Mouse (Mus musculus): ENCODE results near the gene Ivns1abp. TPM values are rescaled to one million over a fixed set of nuclear protein-coding genes. Genes with fewer than 3 reads are reported as not detected.
"Not testable (repeated sequence)": the region's sequence is repeated elsewhere in the genome, so short reads cannot be mapped to it uniquely, and the experiment has no call there.

The Ivns1abp gene
- polyA plus RNA-seq, 1 experiment from 2014 or later: 248 TPM

DNA sequence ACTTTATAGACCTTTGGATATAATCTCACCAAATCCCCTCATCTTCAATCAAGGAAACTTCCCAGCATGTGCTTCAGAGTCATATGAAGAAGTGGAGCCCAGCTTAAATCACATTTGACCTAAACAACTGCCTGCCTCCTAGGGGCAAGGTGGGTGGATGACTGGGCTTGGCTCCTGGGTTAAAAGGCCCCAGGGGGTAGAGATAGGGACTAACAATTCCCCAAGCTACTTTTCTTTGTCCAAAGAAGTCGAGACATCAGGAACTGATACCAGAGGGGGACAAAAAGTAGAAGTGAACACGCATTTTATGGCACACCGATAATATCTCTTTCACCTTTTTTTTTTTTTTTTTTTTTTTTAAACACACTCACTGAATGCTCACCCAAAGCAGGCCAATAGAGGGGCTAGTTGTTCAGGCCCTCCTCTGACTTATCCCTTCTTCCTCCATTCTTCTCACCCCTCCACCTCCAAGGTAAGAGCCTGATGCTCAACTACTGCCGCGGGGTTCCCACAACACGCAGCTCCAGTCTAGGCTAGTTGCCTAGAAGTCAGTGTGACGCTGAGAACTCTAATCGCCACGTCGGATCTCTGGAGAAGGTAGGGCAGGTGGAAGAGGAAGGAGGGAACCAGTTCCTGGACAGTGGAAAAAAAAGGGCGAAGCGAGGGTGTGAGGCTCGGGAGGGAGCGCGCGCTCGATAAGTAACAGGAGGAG lies 550 bp upstream of the Ivns1abp start:
- peak overlapping the region; percentile 85 for H3K4me3 ChIP-seq
- no peaks in the 10 kb centered on the region for H3K9me3 ChIP-seq
- H3K36me3 ChIP-seq: no peaks in the 10 kb centered on the region
- H3K27me3 ChIP-seq: no peaks in the 10 kb centered on the region
- peak overlapping the region; percentile 96 for H3K9ac ChIP-seq
- H3K4me1 ChIP-seq (replicated peaks): peaks cover 42% of the 10 kb centered on the region
- peak overlapping the region; percentile 97 for H3K27ac ChIP-seq (replicated peaks)
- WGBS: under 1% methylated on average over 17 of the region's 17 CpGs
- H3K4me2 ChIP-seq: peak overlapping the region; percentile 73
- peak; percentile 55; the same call in 1 of the 2 replicates for ATAC-seq (ENCODE audit: low read depth)

DNA sequence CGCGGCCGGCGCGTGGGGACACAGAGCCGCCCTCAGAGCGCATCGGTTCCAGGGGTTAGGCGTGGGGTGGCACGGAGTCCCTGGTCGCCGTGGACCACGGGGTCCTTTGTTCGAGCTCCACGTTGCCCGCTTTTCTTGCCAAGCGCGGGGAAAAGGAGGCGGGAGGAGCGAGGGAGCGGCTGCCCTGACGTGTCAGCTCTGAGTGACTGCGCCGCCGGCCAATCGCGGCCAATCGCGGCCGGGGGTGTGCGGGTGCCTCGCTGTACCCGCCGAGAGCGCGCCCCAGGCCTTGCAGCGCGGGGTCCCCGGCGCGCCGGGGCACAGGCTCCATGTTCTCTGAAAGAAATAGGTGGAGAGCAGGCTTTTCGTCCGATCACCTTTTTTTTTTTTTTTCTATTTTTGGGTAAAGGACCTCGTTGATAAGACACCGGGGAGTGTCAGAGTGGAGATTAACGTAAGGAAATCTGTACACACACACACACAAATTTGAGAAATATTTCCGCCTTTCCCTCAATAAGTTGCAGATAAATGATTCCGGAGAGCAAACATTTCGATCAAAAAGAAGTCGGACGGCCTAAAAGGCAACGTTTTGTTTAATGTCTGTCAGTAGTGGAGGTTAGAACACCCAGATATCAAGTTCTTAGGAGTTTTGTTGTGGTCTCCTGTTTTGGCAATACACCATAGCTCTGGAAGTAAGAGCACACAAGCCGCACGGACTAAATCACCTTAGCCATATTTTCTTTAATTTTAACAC lies 1.0 kb downstream of the Ivns1abp start:
- H3K4me1 ChIP-seq (replicated peaks): peaks cover 44% of the 10 kb centered on the region
- ATAC-seq (ENCODE audit: low read depth): peak; percentile 88
- under 1% methylated on average over 55 of the region's 55 CpGs for WGBS
- H3K9me3 ChIP-seq: no peaks in the 10 kb centered on the region
- peak overlapping the region; percentile 97 for H3K27ac ChIP-seq (replicated peaks)
- H3K4me3 ChIP-seq: peak overlapping the region; percentile 85
- H3K9ac ChIP-seq: peak overlapping the region; percentile 96
- H3K27me3 ChIP-seq: no peaks in the 10 kb centered on the region
- H3K36me3 ChIP-seq: peaks cover 9% of the 10 kb centered on the region; the same call in 1 of the 2 replicates
- peak overlapping the region; percentile 73 for H3K4me2 ChIP-seq

DNA sequence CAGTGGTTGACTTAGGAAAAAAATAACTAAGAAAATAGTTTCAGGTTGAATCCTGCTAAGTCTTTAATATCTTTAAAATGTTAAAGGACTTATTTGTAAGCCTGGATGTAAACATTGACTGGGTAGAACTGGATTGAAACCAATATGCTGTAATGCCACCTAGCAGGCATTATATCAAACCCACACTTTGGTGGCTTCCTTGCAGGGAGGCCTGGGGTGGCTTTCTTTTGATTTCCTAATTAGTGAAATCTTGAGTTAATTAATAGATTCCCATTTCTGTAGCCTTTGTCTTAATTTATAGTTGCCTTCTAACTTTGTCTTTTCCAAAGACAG lies 1.6 kb downstream of the Ivns1abp start:
- Histone ChIP-seq H3K27ac (replicated peaks) (no peak overlapping the region), H3K9me3 (no peaks in the 10 kb centered on the region), H3K4me2 (peak overlapping the region; percentile 73), H3K4me3 (peak overlapping the region; percentile 85), H3K27me3 (no peaks in the 10 kb centered on the region), H3K4me1 (replicated peaks) (peaks cover 46% of the 10 kb centered on the region), H3K36me3 (peaks cover 14% of the 10 kb centered on the region; the same call in 1 of the 2 replicates), H3K9ac (peak overlapping the region; percentile 96)
- no peak for ATAC-seq (ENCODE audit: low read depth)

DNA sequence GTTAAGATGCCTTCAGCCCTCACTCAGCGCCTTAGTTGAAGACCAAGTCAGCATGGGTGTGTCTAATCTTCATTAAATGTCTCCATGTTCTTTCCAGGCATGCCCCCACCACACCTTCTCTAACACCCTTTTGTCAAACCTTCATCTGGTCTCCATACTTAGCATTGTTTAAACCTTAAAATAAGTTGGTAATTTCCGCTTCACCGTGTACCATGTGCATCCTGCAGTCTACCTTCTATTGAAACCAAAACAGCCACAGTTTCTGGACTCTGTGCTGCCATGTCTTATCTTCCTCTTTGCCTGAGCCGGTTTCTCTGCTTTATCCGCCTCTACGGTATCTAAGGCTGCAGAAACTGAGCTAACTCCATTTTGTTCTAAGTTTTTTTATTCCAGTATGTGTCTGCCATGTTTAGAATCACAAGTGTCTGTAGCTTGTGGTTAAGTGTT lies 2.4 kb downstream of the Ivns1abp start:
- H3K27ac ChIP-seq (replicated peaks): no peak overlapping the region
- whole genome bisulfite sequencing: 69% methylated on average over 6 of the region's 6 CpGs
- H3K9ac ChIP-seq: peak overlapping the region; percentile 49
- no peaks in the 10 kb centered on the region for H3K9me3 ChIP-seq
- H3K4me2 ChIP-seq: peak overlapping the region; percentile 73
- ATAC-seq (ENCODE audit: low read depth): no peak
- peaks cover 46% of the 10 kb centered on the region for H3K4me1 ChIP-seq (replicated peaks)
- peak overlapping the region; percentile 85 for H3K4me3 ChIP-seq
- peaks cover 22% of the 10 kb centered on the region for H3K36me3 ChIP-seq
- no peaks in the 10 kb centered on the region for H3K27me3 ChIP-seq

DNA sequence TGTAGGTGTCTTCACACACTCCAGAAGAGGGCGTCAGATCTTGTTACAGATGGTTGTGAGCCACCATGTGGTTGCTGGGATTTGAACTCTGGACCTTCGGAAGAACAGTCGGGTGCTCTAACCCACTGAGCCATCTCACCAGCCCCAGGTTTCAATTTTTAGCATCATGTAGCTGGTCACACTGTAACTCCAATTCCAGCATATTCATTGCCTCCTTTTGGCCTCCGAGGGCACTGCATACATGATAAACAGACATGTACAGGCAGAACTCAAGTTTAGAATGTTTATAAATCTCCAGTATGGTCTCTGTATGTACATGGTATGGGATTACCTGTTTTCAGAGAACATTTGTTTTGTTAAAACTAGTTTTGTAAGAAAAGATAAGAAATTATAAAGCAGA lies 4.0 kb downstream of the Ivns1abp start:
- ATAC-seq (ENCODE audit: low read depth); H3K4me2 ChIP-seq: not testable (repeated sequence)

DNA sequence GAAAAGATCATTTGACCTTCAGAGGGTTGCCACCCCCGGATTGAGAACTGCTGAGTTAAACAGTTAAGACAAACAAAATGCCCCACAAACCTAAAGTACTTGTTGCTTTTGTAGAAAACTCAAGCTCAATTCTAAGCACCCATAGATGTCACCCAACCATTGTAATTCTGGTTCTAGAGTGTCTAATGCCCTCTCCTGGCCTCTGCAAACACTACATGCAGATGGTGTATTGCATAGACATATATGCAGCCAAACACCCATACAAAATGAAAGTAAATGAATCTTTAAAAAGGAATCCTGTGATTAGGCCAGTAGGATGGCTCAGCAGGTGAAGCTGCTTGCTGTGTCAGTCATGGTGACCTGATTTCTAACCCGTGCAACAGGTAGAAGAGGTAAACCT lies 8.6 kb downstream of the Ivns1abp start:
- Histone ChIP-seq H3K9me3 (no peaks in the 10 kb centered on the region), H3K9ac (no peak overlapping the region), H3K36me3 (peaks cover 81% of the 10 kb centered on the region), H3K4me3 (no peak overlapping the region), H3K4me1 (replicated peaks) (peaks cover 14% of the 10 kb centered on the region), H3K27ac (replicated peaks) (no peak overlapping the region), H3K4me2 (no peak overlapping the region), H3K27me3 (no peaks in the 10 kb centered on the region)
- 89% methylated on average over 2 of the region's 2 CpGs for WGBS
- no peak for ATAC-seq (ENCODE audit: low read depth)

More for the DNA sequence above, 4.0 kb downstream of the Ivns1abp start:
- not testable (repeated sequence) for H3K9me3 ChIP-seq; H3K9ac ChIP-seq; H3K27me3 ChIP-seq; H3K4me3 ChIP-seq; H3K27ac ChIP-seq (replicated peaks)
- Histone ChIP-seq H3K36me3 (peaks cover 38% of the 10 kb centered on the region), H3K4me1 (replicated peaks) (peaks cover 35% of the 10 kb centered on the region)
- 81% methylated on average over 4 of the region's 4 CpGs for WGBS

DNA sequence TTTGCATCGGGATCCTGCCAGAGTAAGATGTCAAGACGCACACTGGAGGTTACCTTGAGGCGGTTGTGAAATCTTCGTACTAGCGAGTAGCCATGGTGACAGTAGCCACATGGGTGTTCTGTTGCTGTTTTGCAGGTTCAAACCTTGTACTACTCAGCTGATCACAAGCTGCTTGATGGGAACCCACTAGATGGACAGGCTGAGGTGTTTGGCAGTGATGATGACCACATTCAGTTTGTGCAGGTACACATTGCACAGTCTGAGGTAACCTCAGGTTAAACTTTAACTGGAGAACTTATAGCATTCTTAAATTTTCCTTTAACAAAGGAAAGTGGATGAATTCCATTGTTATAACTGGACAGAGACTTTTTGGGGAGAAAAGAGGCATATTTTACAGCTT lies 11.7 kb downstream of the Ivns1abp start:
- 93% methylated on average over 5 of the region's 5 CpGs for WGBS
- H3K9ac ChIP-seq: no peak overlapping the region
- H3K9me3 ChIP-seq: no peaks in the 10 kb centered on the region
- H3K36me3 ChIP-seq: peaks cover 96% of the 10 kb centered on the region
- no peaks in the 10 kb centered on the region for H3K27me3 ChIP-seq
- H3K4me1 ChIP-seq (replicated peaks): no peaks in the 10 kb centered on the region
- H3K27ac ChIP-seq (replicated peaks): no peak overlapping the region
- H3K4me3 ChIP-seq: no peak overlapping the region
- no peak overlapping the region for H3K4me2 ChIP-seq
- ATAC-seq (ENCODE audit: low read depth): no peak

DNA sequence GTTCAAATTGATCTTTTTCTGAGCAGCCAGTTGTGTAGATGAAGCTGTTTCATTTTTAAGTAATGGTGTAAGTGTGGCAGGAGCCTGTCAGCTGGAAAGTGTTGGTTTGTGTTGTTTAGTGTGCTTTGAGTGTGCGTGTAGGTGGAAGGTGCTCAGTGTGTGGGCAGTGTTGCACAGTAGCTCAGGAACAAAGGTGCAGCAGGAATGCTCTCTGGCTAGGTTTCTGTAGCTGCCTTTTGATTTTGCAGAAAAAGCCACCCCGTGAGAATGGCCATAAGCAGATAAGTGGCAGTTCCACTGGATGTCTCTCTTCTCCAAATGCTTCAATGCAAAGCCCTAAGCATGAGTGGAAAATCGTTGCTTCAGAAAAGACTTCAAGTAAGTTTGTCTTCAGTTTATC lies 15.1 kb downstream of the Ivns1abp start:
- Histone ChIP-seq H3K4me3 (no peak overlapping the region), H3K36me3 (peaks cover 94% of the 10 kb centered on the region), H3K4me1 (replicated peaks) (no peaks in the 10 kb centered on the region), H3K27me3 (no peaks in the 10 kb centered on the region), H3K27ac (replicated peaks) (no peak overlapping the region), H3K9me3 (no peaks in the 10 kb centered on the region), H3K4me2 (no peak overlapping the region), H3K9ac (no peak overlapping the region)
- 95% methylated on average over 3 of the region's 3 CpGs for WGBS
- no peak for ATAC-seq (ENCODE audit: low read depth)

DNA sequence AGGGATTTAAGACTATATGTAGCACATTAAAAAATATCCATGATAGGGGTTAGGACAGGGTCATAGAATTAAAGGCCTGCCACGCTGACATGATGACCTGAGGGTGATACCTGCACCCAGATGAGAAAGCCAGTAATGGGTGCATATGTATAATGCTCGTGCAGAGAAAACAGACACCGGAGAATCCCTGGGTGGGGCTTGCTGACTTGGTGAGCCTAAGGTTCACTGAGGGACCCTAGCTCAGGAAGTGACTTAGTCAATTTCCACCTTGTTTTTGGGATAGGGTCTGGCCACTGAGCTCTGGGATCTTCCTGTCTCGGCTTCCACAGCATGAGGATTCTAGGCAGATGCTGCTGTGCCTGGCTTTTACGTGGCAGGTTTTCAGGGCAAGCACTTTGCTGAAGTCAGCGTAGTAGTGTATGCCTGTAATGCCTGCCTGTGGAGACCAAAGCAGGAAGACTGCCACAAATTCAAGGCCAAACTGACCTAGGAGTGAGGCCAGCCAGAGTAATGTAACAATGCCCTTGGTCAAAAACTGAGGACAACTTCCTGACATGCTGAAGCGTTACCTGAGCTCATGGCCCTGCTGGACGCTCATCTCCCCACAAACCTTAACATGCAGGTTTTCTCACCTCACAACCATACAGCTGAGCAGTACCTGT lies 22.8 kb downstream of the Ivns1abp start:
- Histone ChIP-seq H3K27ac (replicated peaks) (no peak overlapping the region), H3K27me3 (no peaks in the 10 kb centered on the region), H3K4me2 (no peak overlapping the region), H3K36me3 (peaks cover 69% of the 10 kb centered on the region), H3K4me1 (replicated peaks) (no peaks in the 10 kb centered on the region), H3K9ac (no peak overlapping the region), H3K4me3 (no peak overlapping the region), H3K9me3 (no peaks in the 10 kb centered on the region)
- ATAC-seq (ENCODE audit: low read depth): no peak
- 89% methylated on average over 8 of the region's 8 CpGs for WGBS

DNA sequence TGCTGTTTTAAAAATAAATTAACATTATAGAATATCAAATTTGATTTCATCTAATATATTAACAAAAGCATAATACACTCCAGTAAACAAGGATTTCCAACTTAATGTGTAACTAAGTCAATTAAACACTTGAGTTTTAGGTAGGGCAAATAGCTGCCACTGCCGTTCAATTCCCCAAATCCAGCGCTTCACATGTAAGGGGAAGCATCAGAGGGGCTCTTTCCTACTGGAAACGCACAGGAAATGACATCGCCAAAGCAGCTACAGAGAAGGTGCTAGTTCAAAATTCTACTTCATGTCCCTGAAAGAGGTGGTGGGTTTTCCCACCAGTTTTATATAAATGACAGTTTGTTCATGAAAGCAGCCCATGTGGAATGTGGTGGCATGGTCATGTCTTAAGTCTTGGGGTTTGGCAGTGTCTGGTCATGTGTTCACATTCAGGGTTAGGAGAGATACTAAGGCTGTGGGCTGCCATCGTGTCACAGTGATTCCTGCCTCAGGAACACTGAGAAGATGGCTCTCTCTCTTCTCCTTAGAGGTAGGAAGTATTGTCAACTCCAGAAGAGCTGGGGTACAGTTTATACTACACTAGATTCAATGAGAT lies 23.5 kb downstream of the Ivns1abp start:
- Histone ChIP-seq H3K4me3 (no peak overlapping the region), H3K9me3 (no peaks in the 10 kb centered on the region), H3K27ac (replicated peaks) (no peak overlapping the region), H3K4me2 (no peak overlapping the region), H3K27me3 (no peaks in the 10 kb centered on the region), H3K36me3 (peaks cover 62% of the 10 kb centered on the region), H3K9ac (no peak overlapping the region), H3K4me1 (replicated peaks) (no peaks in the 10 kb centered on the region)
- no peak for ATAC-seq (ENCODE audit: low read depth)
- 95% methylated on average over 5 of the region's 5 CpGs for WGBS

DNA sequence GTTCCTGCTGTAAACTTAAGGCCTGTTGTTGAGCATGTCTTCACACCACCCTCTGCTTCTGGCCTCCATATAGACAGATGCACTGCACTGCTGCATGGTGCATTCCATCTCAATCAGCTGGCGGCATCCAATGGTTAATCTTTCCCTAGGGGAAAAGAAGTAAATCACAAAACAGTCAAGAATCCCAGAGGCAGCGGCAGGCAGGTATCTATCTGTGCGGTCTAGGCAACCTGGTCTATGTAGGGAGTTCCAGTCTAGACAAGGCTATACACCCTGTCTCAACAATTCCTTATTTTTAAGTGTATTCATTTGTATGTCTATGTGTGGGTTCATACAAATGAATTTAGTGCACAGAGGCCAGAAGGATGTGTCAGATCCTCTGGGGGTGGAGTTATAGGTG lies 24.2 kb downstream of the Ivns1abp start:
- no peak for ATAC-seq (ENCODE audit: low read depth)
- H3K36me3 ChIP-seq: peaks cover 56% of the 10 kb centered on the region

DNA sequence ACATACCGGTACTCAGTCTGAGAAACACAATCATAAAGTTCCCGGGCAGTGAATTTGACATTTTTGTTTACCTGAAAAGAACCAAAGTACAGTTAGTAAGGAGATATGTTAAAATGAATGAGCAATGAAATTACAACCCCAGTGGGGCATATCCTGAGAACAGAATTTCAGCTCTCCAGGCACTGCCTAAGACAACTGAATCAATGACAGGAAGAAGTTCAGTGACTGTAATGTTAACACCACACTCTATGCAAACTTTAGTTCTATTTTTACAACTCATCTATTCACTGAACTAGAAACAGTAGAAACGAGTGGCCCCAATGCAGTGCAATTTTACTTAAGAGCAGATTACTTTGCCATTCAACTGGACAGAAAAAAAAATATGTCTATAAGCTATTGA lies 26.3 kb downstream of the Ivns1abp start:
- 88% methylated on average over 3 of the region's 3 CpGs for WGBS
- peaks cover 36% of the 10 kb centered on the region for H3K36me3 ChIP-seq
- no peak overlapping the region for H3K27ac ChIP-seq (replicated peaks)

More for the DNA sequence above, 24.2 kb downstream of the Ivns1abp start:
- H3K27ac ChIP-seq (replicated peaks): no peak overlapping the region
- no peaks in the 10 kb centered on the region for H3K4me1 ChIP-seq (replicated peaks)
- no peak overlapping the region for H3K4me2 ChIP-seq
- no peaks in the 10 kb centered on the region for H3K9me3 ChIP-seq
- WGBS: 72% methylated on average over 3 of the region's 3 CpGs
- no peak overlapping the region for H3K9ac ChIP-seq
- H3K27me3 ChIP-seq: no peaks in the 10 kb centered on the region
- H3K4me3 ChIP-seq: no peak overlapping the region

More for the DNA sequence above, 26.3 kb downstream of the Ivns1abp start:
- no peak for ATAC-seq (ENCODE audit: low read depth)
- H3K4me2 ChIP-seq: no peak overlapping the region
- no peaks in the 10 kb centered on the region for H3K4me1 ChIP-seq (replicated peaks)
- H3K27me3 ChIP-seq: no peaks in the 10 kb centered on the region
- H3K9ac ChIP-seq: no peak overlapping the region
- H3K9me3 ChIP-seq: no peaks in the 10 kb centered on the region
- no peak overlapping the region for H3K4me3 ChIP-seq
